Mouse (Mus musculus) heart, embryonic 13.5 days (tissue): ENCODE measurements around the gene Rpl35. TPM values are rescaled to one million over a fixed set of nuclear protein-coding genes. Genes with fewer than 3 reads are reported as not detected.

Source experiments
- ATAC-seq: fragments of 200-750 bp; cut with Nextera tagmentation; 2 replicates; pipeline ENCODE4 v1.8.0; 2017; ENCODE audit warnings: moderate TSS enrichment; ENCODE audit not compliant: insufficient number of reproducible peaks, low FRiP score, low TSS enrichment; ENCODE audit errors: extremely low read depth
- H3K27ac ChIP-seq: fragments of 300-500 bp; sonication (generic); replicated peaks from 2 replicates; pipeline ENCODE4 v1.5.1; 2015; ENCODE audit warnings: moderate library complexity, mild to moderate bottlenecking, inconsistent platforms
- H3K27me3 ChIP-seq: fragments of 300-500 bp; sonication (generic); replicated peaks from 2 replicates; pipeline ENCODE4 v1.6.1; 2015; ENCODE audit warnings: mild to moderate bottlenecking, inconsistent platforms
- H3K36me3 ChIP-seq: fragments of 300-500 bp; sonication (generic); 2 replicates; pipeline ENCODE4 v1.6.1; 2015; ENCODE audit warnings: mild to moderate bottlenecking, inconsistent platforms
- H3K4me1 ChIP-seq: fragments of 300-500 bp; sonication (generic); 2 replicates; pipeline ENCODE4 v1.6.1; 2015; ENCODE audit warnings: inconsistent platforms
- H3K4me2 ChIP-seq: fragments of 300-500 bp; sonication (generic); 2 replicates; pipeline ENCODE4 v1.6.1; 2015; ENCODE audit warnings: inconsistent platforms, mild to moderate bottlenecking, moderate library complexity
- H3K4me3 ChIP-seq: fragments of 300-500 bp; sonication (generic); 2 replicates; pipeline ENCODE4 v1.5.1; 2015; ENCODE audit warnings: moderate library complexity, mild to moderate bottlenecking, inconsistent platforms
- H3K9ac ChIP-seq: fragments of 300-500 bp; sonication (generic); 2 replicates; pipeline ENCODE4 v1.6.1; 2015; ENCODE audit warnings: inconsistent platforms, mild to moderate bottlenecking, moderate library complexity
- H3K9me3 ChIP-seq: fragments of 300-500 bp; sonication (generic); 2 replicates; pipeline ENCODE4 v1.6.1; 2016; ENCODE audit warnings: inconsistent platforms
- WGBS: fragments of 180-500 bp; shearing (Covaris S2); methylation state at CpG from one replicate; pipeline ENCODE4 v1.1.7; 2015; ENCODE audit warnings: mixed read lengths; 5-methylcytosine and 5-hydroxymethylcytosine counted together
- polyA plus RNA-seq: library from polyadenylated mRNA; unstranded; fragments of >200 nt; fragmentation: Nextera tagmentation; extraction: Ambion mirVana; gene quantifications from 2 replicates; pipeline ENCODE4 v1.2.1, GENCODE M21; 2015

Gene Rpl35
- polyA plus RNA-seq, 1 experiment from 2014 or later: 659 TPM

DNA sequence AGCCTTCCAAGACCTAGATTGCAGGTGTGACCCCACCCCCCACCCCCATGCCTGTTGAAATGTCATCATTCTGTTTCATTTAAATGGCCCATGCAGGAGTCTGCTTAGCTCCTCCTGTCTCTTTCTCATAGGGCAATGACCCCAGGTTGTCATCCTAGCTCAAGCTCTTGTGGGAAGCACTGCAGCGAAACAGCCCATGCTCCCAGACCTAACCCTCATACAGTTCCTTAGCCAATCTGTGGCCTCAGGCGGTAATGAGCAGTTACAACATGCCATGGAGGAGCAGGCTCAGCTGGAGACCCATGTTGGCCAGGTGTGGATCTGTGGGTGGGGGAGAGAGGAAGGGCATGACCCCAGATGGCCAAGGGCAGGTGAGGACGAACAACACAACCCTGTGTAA, 30.2 kb downstream of the Rpl35 start:
- no peak for ATAC-seq
- H3K27ac ChIP-seq: no peak overlapping the region

DNA sequence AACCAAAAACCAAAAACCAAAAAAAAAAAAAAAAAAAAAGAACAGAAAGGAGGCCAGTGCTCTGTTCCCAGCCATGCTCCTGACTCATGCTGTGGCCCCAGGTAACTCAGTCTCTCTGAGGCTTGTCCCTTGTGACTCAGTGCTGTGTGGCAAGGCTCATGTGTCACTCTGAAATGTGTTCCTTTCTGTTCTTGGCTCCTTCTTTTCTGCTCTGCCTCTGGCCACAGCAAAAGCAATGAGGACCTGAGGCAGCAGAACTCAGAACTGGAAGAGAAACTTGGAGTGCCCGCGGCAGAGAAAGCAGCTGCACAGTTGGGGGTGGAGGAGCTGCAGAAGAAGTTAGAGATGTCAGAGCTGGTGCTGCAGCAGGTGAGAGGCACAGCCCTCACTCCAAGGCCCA, 31.3 kb downstream of the Rpl35 start:
- Histone ChIP-seq H3K36me3 (no peaks in the 10 kb centered on the region), H3K27me3 (peaks cover 6% of the 10 kb centered on the region; the same call in 1 of the 2 replicates), H3K27ac (no peak overlapping the region), H3K4me3 (no peak overlapping the region), H3K4me2 (no peak overlapping the region), H3K9me3 (no peaks in the 10 kb centered on the region), H3K9ac (no peak overlapping the region), H3K4me1 (no peaks in the 10 kb centered on the region)
- ATAC-seq: no peak
- 33% methylated on average over 2 of the region's 2 CpGs for WGBS

More for the DNA sequence above, 30.2 kb downstream of the Rpl35 start:
- Histone ChIP-seq H3K4me2 (no peak overlapping the region), H3K4me3 (no peak overlapping the region), H3K36me3 (no peaks in the 10 kb centered on the region), H3K4me1 (no peaks in the 10 kb centered on the region), H3K9me3 (no peaks in the 10 kb centered on the region), H3K9ac (no peak overlapping the region), H3K27me3 (peaks cover 10% of the 10 kb centered on the region)
- WGBS: 74% methylated on average over 3 of the region's 3 CpGs

DNA sequence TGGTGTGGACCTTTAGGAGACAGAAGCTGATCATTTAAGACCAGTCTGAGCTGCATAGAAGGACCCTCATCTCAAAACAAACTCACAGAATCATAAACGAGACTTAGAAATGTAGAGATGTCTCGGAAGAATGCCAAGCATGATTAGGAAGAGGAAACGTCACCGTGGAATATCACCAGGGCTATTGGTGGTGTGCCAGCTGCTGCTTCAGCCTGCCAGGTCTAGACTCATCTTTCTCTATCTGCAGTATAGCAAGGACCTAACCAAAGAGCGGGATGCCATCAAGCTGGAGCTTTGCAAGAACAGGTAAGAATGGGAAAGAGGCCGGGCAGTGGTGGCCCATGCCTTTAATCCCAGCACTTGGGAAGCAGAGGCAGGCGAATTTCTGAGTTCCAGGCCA, 31.7 kb downstream of the Rpl35 start:
- peaks cover 6% of the 10 kb centered on the region; the same call in 1 of the 2 replicates for H3K27me3 ChIP-seq
- no peak overlapping the region for H3K4me2 ChIP-seq
- no peak overlapping the region for H3K27ac ChIP-seq
- H3K9me3 ChIP-seq: no peaks in the 10 kb centered on the region
- H3K4me3 ChIP-seq: no peak overlapping the region
- no peak overlapping the region for H3K9ac ChIP-seq
- H3K4me1 ChIP-seq: no peaks in the 10 kb centered on the region
- ATAC-seq: no peak
- WGBS: 61% methylated on average over 7 of the region's 7 CpGs
- H3K36me3 ChIP-seq: no peaks in the 10 kb centered on the region

DNA sequence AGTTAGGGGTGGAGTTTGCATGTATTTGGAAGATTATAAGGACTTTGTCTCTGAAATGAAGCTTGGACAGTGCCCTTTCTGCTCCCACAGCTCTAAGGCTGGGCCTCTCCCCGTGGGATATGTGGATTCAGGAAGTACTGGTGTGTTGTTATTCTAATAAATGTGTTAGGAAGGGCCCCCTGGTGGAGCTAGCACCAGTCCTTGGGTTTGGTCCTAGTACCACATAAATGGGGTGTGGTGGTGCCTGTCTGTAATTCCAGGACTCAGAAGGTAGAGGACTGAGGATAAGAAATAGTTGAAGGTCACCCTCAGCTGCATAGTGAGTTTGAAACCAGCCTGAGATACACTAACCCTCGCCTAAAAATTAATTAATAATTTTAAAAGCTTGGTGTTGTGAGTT, 32.2 kb downstream of the Rpl35 start:
- 27% methylated on average over 2 of the region's 2 CpGs for WGBS
- Histone ChIP-seq H3K36me3 (no peaks in the 10 kb centered on the region), H3K9me3 (no peaks in the 10 kb centered on the region), H3K27me3 (peaks cover 6% of the 10 kb centered on the region; the same call in 1 of the 2 replicates), H3K4me2 (no peak overlapping the region), H3K9ac (no peak overlapping the region), H3K4me1 (no peaks in the 10 kb centered on the region), H3K27ac (no peak overlapping the region), H3K4me3 (no peak overlapping the region)
- no peak for ATAC-seq

DNA sequence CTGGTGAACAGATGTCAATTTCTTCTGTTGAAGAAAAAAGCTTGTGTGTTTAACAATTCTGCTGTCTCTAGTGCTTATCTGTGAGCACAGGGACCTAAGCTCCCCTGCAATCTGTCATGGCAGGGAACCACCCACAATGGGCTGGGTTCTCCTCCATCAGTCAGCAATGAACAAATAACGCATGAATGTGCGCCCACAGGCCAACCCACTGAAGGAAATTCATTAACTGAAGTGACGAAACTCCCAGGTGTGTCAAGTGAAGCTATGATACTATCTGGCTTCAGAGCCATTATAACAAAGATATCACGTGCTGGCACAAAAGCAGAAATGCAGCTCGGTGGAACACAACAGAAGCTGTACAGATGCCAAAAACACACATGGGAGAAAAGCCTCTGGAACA, 35.4 kb downstream of the Rpl35 start:
- no peak overlapping the region for H3K4me2 ChIP-seq
- H3K9me3 ChIP-seq: no peaks in the 10 kb centered on the region
- no peak overlapping the region for H3K9ac ChIP-seq
- H3K4me1 ChIP-seq: no peaks in the 10 kb centered on the region
- no peaks in the 10 kb centered on the region for H3K36me3 ChIP-seq
- H3K27me3 ChIP-seq: no peaks in the 10 kb centered on the region
- 64% methylated on average over 5 of the region's 5 CpGs for WGBS
- no peak overlapping the region for H3K4me3 ChIP-seq
- no peak overlapping the region for H3K27ac ChIP-seq
- ATAC-seq: no peak

DNA sequence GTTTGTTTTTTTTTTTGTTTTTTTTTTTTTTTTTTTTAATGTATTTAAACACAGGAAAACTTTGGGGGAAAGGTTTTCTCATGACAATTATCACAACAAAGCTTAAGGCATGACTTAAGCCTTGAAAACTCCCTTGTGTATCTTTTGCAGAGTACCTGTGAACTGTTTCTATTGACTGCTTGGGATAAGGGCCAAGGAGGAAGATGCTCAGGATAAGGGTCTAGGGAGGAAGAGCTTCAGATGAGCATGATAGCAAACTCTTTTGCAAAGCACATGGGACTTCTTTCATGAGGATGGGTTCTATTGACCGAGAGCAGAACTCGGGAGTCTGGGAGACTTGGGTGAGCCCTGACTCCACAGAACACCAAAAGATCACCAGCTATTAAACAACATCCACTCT, 35.8 kb downstream of the Rpl35 start:
- H3K9ac ChIP-seq: no peak overlapping the region
- H3K36me3 ChIP-seq: no peaks in the 10 kb centered on the region
- H3K4me3 ChIP-seq: no peak overlapping the region
- no peak for ATAC-seq
- H3K27me3 ChIP-seq: no peaks in the 10 kb centered on the region
- WGBS: 74% methylated on average over 2 of the region's 2 CpGs
- H3K4me1 ChIP-seq: no peaks in the 10 kb centered on the region
- no peak overlapping the region for H3K4me2 ChIP-seq
- no peaks in the 10 kb centered on the region for H3K9me3 ChIP-seq
- no peak overlapping the region for H3K27ac ChIP-seq

DNA sequence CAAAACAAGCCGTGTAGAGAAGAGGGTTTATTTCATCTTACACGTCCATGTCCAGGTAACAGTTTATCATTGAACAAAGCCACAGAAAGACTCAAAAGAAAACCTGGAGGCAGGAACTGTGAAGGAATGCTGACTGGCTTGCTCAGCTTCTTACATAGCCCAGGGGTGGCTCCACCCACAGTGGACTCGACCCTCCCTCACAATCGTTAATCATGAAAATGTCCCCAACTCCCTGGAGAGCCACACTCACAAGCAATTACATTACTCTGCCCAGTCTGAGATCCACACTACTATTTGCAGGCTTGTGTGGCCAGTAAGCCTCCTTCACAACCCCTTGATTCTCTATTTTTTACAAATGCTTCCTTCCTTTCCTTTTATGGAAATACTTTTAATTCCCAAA, 41.2 kb downstream of the Rpl35 start:
- 38% methylated on average over 4 of the region's 4 CpGs for WGBS
- no peaks in the 10 kb centered on the region for H3K4me1 ChIP-seq
- ATAC-seq: no peak
- H3K36me3 ChIP-seq: no peaks in the 10 kb centered on the region
- no peak overlapping the region for H3K4me3 ChIP-seq
- no peaks in the 10 kb centered on the region for H3K27me3 ChIP-seq
- H3K4me2 ChIP-seq: no peak overlapping the region
- no peaks in the 10 kb centered on the region for H3K9me3 ChIP-seq
- H3K27ac ChIP-seq: no peak overlapping the region
- H3K9ac ChIP-seq: no peak overlapping the region

DNA sequence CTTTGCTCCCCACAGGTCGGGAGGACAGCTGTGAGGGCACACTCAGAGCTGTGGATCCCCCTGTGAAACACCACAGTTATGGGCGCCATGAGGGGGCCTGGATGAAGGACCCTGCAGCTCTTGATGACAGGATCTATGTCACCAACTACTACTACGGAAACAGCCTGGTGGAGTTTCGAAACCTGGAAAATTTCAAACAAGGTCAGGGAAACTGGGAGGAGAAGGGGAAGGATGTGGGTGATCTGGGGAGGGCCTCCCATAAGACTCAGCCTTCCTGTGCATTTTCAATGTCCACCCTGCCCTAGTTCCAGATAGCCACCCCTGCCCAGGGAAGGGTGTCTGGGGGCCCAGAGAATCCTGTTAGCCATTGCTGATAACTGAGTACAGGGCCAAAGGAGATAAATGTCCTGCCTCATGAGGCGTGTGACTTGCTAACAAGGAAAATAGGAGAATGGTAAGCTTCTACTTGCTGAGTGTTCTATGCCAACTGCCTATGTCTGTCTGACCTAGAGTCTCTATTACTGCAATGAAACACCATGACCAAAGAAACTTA, 47.7 kb downstream of the Rpl35 start:
- WGBS: 61% methylated on average over 5 of the region's 5 CpGs
- no peaks in the 10 kb centered on the region for H3K27me3 ChIP-seq
- no peaks in the 10 kb centered on the region for H3K36me3 ChIP-seq
- ATAC-seq: no peak
- H3K4me2 ChIP-seq: no peak overlapping the region
- no peaks in the 10 kb centered on the region for H3K9me3 ChIP-seq
- no peak overlapping the region for H3K9ac ChIP-seq
- H3K4me3 ChIP-seq: no peak overlapping the region
- H3K27ac ChIP-seq: no peak overlapping the region
- peaks cover 4% of the 10 kb centered on the region; the same call in 1 of the 2 replicates for H3K4me1 ChIP-seq

DNA sequence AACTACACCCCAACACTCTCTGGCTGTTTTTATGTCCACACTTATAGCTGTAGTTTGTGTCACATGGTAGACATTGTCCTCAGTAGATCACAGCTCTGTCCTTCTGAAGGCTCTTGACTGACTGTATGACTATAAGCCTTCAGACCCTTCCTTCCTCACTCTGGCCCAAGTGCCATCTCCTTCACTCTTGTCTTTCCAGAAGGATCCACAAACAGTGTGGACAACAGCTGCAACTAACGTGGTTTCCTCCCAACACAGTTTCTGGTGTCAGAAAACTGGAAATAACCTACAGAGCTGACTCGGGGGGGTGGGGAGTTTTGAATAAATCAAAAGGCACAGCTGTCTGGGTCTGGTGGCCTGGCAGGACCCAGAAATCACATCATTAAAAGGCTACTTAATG, 49.4 kb downstream of the Rpl35 start:
- Histone ChIP-seq H3K4me2 (no peak overlapping the region), H3K27me3 (no peaks in the 10 kb centered on the region), H3K4me3 (no peak overlapping the region), H3K9ac (no peak overlapping the region), H3K27ac (no peak overlapping the region), H3K36me3 (no peaks in the 10 kb centered on the region), H3K9me3 (no peaks in the 10 kb centered on the region), H3K4me1 (peaks cover 10% of the 10 kb centered on the region)
- 71% methylated on average over 2 of the region's 2 CpGs for WGBS
- no peak for ATAC-seq

DNA sequence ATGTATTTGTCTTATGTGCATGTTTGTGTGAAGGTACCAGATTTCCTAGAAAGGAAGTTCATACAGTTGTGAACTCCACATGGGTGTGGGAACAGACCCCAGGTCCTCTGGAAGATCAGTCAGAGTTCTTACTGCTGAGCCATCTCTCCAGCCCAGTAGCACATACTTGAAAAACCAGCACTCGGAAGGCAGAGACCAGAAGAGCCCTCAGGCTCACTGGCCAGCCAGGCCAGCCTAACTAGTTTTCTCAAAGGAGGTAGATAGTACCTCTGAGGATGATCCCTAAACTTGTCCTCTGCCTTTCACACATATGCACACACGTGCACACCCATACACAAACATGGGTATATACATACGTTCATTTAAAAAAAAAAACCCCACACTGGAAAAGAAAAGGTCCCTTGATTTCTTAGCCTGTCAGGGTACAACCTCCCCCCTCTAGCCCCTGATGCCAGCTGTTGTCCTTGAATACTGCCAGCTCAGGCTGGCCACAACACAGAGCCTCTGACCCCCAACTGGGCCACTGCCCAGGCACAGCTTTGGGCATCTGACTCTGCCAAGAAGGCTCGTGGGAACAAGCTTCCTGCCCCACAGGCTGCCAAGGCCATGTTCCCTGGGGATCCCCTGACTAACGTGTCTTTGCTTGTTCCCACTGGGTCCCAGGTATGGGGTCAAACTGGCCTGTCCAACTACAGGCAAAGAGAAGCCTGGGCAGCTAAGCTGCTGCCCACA, 52.1 kb downstream of the Rpl35 start:
- no peaks in the 10 kb centered on the region for H3K27me3 ChIP-seq
- H3K4me3 ChIP-seq: no peak overlapping the region
- WGBS: 63% methylated on average over 5 of the region's 5 CpGs
- no peaks in the 10 kb centered on the region for H3K9me3 ChIP-seq
- H3K9ac ChIP-seq: no peak overlapping the region
- no peak overlapping the region for H3K4me2 ChIP-seq
- H3K27ac ChIP-seq: no peak overlapping the region
- peaks cover 25% of the 10 kb centered on the region for H3K4me1 ChIP-seq
- no peak for ATAC-seq
- no peaks in the 10 kb centered on the region for H3K36me3 ChIP-seq
